Mouse (Mus musculus) left cerebral cortex, postnatal 4 days (tissue): ENCODE measurements around the gene Pakap. TPM values are rescaled to one million over a fixed set of nuclear protein-coding genes. Genes with fewer than 3 reads are reported as not detected.

Experiments used
- DNase-seq: peaks from one replicate; pipeline ENCODE4 v3.0.0-alpha.2; 2022
- intact Hi-C: fragments of 180-260 bp; cut with DNase I; formaldehyde crosslinking; loops from one replicate; pipeline ENCODE4 v1.15.1; 2025
- total RNA-seq, 2 experiments: library from RNA; stranded (reverse); gene quantifications; 2 replicates each; pipeline ENCODE4 v1.2.3; 2021

The Pakap gene
- total RNA-seq, 2 experiments from 2014 or later = 12.2 to 15.4 TPM

DNA sequence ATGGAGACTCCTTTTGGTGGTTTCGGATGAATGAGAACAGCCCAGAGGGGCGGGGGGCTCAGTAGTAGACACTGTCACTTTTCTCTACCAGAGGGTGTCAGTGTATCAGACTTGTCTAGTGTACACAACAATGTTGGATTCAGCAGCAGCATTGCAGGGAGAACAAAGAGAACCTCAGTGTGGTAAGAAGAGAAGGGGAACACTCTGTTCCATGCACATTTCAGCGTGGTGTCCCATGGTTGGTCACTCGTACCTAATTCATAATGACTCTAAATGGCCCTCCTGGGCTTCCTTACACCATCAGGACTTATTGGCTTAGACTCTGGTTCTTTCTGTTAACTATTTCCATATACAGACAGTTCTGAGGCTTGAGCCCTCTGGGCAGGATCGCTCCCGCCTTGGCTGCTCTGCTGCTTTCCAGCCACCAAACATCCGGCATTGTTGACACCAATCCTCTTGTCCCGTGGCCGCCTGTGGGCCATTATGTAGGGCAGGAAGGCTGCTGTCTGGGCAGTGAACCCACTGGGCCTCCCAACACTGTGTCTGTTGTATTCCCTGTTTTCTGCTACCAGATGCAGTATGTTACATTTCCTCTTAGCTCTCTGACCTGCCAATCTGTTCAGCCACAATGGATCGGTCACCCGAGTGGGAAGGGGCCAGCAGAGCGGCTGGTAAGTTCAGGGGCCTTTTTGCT lies 130.1 kb downstream of the Pakap start:
- intact Hi-C loops = no loop called here

DNA sequence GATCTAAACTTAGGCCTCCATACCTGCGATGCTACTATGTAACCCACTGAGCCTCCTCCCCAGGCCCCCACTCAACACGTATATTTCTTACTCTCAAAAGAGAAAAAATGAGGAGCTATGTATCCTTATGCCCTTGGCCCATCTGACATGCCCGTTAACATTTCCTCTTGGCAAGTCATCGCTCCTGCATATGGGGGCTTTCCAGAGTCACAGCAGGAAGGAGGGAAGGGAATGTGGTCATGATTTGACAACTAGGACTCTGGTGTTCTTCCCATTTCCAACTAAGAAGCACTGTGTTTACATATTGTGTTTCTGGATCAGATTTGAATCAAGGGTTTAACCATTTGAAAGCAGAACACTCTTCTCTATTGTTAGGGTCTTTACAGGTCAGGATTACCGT lies 133.6 kb downstream of the Pakap start:
- intact Hi-C loops = no loop called here
- DNase-seq = no peak

More for the DNA sequence above, 130.1 kb downstream of the Pakap start:
- no peak for DNase-seq

DNA sequence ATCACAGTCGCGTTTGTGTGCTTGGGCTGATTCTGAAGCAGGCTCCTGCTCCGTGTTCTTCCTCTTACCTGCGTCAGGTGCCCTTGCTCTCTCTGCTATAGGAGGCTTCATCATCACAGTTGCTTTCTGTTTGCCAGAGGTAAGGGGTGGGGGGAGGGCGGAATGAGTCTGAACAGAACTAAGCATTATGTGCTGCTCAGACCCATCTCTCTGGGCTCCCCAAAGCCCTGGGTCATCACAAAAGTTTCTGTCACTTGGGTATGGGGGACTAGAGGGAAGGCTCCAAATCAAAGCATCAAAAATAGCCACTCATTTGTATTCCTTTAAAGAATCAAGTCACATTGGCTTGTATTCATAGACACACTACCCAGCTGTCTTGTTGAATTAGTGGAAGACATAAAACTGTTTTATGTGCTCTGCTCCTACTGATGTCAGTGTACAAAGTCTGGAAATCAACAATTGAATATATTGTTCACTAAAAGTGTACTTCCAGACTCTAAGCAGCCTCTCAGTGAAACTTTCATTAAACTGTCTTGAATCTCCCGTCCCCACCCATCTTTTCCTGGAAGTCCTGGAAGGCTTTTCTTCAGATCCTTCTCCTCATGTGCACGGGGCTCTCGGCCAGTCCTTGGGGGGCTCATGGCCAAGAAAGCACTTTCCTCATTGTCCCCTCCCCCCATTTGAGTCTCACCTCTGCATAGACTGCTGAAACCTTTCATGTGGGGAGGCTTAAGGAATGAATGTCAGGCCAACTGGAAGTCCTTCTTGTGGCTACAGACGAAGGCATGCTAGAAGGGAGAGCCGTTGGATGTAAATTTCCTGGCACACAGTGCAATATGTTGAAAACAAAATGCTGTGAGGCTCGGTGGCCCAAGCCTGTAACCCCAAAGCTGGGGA lies 135.8 kb downstream of the Pakap start:
- DNase-seq = no peak
- intact Hi-C loops = no loop called here

DNA sequence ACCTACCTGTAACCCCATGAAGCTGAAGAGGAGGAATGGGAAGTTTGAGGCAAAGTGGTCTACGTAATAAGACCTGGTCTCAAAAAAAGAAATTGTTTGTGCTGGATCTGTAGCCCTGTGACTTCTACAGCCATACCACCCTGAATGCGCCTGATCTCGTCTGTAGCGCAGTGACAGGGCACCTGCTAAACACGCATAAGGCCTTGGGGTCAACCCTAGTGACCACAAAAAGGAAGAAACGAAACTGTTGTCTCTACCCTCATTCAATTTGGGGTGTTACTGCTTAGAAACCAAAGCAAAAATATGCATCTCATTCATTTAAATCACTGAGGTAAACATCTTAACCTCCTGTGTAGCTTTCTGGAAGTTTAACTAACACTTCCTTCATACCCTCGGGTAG lies 136.6 kb downstream of the Pakap start:
- intact Hi-C loops = no loop called here
- no peak for DNase-seq

DNA sequence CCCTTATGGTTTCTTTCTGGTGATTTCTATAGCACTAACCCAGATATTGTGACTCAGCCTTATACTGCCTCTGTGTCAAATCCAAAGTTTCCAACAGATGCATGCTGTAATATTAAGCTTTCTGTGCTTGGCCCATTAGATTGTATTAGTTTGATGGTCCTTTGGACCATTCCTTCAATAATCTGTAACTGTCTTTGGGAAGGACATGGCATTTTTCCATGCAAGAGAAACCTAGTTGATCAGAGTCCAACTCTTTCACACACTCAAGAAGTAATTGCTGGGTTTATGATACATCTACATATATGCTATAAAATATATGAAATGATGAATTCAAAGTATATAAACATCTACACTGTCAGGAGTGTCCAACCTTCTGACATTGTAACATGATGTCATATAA lies 147.9 kb downstream of the Pakap start:
- no peak for DNase-seq
- intact Hi-C loops = no loop called here

DNA sequence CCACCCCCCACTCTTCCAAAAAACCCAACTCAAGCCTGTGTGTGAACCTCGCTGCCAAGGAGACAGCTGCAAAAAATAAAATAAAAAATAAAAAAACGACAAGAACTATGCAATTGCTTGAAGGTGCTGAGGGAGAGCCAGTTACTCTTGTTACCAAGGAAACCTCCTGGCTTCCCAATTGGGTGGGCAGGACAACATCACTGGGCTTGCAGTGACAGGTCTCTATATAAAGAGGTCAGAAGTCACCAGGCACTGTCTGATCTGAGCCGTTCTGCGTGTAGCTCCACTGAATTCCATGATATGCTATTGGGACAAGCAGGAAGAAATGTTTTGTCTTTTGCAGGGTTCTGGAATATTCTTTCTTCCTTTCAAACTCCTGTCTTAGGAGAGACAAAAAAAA lies 148.8 kb downstream of the Pakap start:
- no peak for DNase-seq
- intact Hi-C loops = no loop called here

DNA sequence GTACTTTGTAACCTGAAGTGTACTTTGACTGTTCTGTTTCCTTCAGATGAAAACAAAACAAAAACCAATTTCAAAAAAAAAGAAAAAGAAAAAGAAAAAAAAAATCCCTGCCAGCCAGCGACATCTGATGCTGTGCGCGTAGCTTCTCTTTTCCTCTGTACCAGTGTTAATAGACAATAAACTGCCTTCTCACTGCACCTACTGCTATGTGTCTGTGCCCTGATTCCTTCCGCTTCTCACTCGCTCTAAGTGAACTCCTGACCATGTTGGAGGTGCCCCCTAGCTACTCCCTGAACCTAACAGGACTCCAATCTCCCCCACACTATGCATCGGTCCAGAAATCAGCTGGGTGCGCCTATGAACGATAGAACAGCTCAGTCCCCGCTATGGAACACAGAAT lies 149.4 kb downstream of the Pakap start, which contains the start of gene Akap2:
Akap2 (plus strand) TSS at position 304 of the 400 bp plus-strand sequence.
- intact Hi-C loops = no loop called here

DNA sequence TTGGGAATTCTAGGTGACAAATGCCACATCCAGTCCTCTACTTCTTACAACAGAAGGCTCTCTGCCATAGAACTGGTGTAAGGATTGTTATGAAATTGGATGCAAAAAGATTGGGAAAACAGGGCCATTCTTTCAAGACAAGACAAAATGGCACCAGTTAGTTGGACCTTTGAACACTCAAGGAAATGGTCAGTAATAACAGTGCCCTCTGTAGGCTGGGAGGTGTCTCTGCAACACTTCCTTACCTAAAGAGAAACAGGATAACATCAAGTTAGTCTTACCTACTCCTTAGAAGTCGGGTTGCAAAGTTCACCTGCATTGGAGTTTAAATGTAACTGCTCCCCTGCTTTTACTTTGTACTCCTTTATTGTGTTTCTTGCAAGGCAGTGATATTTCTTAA lies 151.4 kb downstream of the Pakap start:
- intact Hi-C loops = no loop called here
- DNase-seq = no peak

More for the DNA sequence above, 149.4 kb downstream of the Pakap start, which contains the start of gene Akap2:
- DNase-seq = no peak

DNA sequence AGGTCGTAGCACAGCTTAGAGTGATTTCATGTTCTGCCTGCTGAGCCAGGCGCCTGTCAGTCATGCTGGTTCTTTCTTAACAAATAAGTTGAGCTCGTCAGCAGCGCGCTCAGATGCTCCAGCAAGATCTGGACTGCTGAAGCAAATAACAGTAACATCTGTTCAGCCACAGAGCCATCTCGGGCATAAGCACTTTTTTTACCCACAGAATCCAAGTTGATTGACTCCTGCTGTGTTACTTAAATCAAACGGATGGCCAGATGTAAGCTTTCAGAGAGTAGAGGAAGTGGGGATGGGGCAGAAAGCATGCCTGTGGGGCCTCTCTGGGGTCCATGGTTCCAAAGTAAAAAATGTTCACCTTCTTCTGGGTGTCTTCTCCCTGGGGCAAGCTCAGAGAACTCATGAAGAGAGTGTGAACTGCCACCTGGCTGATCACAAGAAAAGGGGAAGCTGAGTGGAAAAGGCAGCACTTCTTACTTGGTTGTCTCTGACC lies 152.9 kb downstream of the Pakap start:
- no peak for DNase-seq
- intact Hi-C loops = no loop called here

DNA sequence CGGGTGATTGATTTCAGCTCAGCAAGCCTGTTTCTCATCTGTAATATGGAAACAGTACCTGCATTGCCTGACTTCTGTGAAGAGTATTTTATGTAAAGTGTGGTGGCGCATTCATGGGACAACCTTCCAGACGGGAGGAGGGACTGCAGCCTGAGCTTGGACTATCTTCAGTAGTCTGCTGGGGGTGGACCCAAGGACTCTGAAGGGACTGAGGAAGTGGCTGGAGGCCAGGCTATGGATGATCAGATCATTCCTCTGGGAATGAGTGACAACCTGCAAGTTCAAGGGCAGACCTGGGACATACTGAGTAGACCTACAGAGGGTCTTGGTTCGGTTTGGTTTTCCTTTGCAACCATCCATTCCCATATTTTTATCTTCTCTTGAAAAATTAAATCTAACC lies 154.3 kb downstream of the Pakap start:
- no peak for DNase-seq
- intact Hi-C loops = no loop called here

DNA sequence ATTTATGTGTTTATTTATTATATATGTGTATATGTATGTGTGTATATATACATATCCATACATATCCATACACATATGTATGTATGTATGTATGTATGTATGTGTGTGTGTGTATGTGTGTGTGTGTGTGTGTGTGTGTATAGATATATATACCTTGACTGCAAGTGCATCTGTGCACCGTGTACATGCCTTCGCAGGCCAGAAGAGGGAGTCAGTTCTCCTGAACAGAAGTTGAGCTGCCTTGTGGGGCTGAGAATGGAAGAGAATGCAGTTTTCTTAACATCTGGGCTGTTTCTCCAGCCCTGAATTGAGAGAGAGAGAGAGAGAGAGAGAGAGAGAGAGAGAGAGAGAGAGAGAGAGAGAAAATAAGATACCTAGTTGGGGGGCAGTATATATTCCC lies 155.7 kb downstream of the Pakap start:
- intact Hi-C loops = no loop called here
- no peak for DNase-seq

DNA sequence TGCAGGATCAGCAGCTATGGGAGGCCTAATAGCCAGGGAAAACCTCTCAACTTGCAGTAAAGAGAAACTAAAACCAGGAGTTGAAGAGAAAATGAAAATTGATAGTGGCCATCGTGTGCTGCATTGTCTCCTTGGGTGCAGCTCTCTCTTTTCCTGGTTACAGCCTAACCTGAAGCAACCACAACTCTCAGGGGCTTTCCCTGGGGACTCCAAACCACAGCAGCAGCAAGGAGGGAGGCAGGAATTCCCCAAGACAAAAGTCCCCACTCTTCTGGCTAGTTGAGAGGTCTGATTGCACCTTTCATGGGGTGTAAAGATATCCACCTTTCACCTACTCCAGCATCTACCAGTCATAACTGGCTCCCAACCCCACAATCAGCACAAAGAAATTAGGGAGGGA lies 157.6 kb downstream of the Pakap start:
- intact Hi-C loops = no loop called here
- no peak for DNase-seq

DNA sequence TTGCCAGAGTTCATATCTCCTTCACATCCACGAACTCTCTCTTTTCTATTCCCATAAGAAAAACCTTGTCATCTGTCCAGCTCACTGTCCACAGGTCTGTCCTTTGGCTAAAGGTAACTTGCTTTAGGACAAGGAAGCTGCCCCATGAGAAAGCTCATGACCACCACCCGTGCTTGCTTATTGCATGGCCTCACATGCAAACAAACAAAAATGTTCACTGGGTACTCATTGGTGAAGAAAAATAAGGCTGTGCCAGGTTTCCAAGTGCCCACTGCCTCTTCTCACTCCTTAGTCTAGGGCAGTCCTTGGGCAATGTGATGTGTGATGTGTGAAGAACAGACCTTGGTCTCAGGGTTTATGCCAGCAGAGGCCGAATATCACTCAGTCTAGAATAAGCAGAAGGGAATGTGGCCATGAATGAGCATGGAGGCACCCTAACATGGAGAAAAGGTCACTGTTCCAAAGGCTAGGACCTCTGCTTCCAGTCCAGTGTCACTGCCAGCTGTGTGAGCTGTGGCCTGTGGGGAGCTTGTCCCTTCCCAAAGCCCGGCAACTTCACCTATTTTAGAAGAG lies 160.7 kb downstream of the Pakap start:
- DNase-seq = no peak
- intact Hi-C loops = no loop called here

DNA sequence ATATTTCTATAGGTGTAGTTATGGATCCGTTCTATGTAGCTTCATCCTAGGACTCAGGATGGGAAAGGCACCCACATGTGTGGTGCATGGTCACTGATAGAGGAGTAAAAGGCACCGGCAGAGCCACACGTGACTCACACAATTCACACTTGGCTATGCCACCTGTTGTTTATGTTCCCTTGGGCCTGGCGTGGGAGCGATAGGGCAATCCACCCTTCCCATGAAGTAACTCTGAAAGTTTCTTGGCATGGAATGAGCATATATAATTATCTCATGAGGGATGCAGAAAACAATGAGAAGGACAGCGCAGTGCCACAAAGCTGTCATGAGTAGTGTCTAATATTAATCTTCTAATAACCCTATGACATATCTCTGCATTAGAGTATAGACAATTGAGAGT lies 162.1 kb downstream of the Pakap start:
- DNase-seq = no peak
- intact Hi-C loops = no loop called here

DNA sequence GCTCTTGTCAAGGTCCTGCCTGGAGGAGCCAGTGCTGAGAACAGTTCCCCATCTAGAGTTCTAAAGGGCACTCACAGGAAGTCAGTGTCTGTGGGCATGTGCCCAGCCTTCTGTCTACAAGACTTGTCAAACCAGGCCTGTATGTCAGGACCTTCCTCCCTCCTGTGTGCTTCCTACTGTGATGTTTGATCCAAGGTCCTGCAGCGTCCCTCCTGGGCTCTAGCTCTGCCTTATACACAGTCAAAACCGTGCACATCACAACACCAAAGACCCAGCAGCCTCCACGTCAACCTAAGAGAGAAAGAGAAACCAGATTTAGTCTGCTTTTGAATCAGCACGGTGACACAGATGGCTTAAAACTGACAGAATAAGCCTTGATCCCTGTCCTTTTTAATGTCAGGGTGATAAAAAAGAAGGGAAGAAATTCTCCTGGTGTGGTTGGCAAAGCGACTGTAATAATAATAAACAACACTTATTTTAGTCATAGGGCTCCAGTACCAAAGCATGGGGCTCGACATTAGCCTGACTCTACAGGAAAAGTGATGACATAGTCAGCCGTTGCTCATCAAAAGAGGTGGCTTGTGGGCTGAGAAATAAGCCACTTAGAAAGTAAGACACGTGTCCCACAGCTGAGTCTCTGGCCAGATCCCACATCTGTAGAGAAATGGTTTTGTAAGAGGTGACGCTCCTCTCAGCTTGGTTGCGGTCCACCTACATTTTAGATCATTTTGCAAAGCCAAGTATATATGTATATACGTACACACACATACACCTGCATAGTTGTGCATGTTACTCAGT lies 163.0 kb downstream of the Pakap start:
- intact Hi-C loops = no loop called here
- DNase-seq = no peak

DNA sequence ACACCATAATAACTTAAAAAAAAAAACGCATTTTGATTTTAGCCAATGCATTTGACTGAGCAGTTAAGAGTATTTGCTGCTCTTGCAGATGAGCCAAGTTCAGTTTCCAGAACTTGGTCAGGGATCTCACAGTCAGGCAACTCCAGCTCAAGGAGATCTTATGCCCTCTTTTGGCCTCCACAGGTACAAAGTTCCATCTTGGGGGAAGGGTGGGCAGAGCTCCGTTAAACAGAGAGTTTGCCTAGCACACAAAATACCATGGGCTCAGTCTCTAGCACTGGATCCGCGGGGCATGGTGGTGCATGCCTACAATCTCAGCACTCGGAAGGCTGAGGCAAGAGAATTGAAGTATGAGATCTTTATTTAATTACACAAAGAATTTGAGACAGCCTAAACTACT lies 164.4 kb downstream of the Pakap start:
- intact Hi-C loops = no loop called here
- no peak for DNase-seq

DNA sequence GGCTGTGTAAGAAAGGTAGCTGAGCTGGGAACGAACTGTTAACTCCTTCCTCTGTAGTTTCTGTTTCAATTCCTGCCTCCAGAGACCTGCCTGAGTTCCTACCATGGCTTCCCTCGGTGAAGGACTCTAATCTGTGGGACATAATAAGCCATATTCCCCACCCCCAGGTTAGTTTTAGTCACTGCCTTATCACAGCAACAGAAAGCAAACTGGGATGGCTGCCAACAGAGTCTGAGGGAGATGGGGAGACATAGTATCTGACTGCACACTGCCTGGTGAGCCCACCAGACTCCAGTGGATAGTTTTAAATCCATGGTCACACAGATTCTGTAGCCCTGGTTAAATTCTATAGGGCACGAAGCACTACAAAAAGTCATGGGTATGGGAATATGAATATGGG lies 165.5 kb downstream of the Pakap start:
- intact Hi-C loops = no loop called here
- DNase-seq = no peak

DNA sequence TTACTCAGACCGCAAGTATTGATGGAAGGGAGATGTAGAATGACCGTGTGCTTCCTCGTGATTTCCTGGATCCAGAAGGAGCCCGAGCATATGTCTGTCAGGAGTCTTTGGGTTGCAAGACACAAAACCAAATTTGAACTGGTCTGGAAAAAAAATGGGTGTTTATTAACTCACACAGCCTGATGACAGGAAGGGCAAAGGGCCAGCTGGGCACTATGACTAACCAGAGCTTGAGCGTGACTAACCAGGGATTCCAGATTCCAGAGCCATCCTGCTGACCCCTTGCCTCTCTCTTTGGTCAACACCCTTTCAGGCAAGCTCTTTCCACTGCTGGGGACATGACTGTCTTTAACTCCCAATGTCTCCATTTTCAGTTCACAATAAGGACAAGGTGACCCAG lies 167.4 kb downstream of the Pakap start:
- no peak for DNase-seq
- intact Hi-C loops = no loop called here

DNA sequence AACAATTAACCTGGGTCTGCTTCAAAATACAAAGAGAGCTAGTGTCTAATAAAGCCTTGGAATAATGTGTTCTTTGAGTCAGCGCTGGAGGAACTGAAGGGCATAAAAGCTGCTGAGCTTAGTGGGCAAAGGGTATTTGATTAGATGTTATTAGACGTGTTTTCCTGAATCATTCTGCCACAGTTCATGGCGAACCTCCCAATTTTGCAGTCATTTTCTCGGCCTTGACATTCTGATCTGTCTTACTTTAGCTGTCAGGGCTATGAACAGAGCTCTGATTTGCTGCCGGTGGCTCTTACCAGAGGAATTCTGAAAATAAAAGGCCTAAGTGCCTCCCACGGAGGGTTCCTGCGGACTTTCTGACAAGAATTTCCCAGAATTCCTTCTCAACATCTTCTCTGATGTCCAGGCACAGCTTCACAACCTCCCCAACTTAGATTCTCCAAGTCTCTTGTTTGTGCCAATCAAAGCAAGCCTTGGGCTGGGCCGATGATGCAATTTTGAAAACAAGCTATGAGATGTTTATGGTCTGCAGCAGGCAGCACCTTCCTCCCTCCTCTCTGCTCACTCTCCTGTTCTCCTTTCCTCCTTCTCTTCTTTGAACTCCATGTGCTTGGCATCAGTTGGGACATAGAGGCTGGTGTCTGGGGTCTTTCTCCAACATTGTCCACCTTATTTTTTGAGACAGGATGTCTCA lies 171.0 kb downstream of the Pakap start:
- no peak for DNase-seq
- intact Hi-C loops = no loop called here

DNA sequence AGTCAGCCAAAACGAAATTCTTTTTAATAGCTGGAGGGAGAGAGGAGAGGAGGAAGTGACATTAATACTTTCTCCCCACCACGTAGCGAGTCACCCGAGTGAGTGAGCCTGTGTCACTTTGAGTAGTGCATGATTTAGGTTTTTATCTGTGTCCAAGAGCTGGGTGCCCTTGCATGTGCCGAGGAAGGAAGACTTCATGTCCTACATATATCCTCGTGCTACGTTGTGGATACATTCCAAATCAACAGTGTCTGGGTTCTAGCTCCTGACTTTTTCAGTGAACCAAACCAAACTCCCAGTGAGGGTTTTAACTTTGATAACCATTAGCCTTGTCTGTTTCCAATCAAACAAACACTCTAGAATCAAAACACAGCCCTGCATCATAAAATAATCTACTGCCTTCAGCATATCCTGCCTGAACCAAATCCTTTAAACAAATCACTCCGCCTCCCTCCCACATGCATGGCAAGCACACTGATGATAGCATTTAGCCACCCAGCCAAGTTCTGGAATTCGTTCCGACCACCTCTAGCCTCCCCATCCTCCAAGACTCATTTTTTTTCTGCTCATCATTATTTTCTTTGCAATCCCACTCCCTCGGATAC lies 175.4 kb downstream of the Pakap start:
- DNase-seq = no peak
- intact Hi-C loops = no loop called here
